Mouse (Mus musculus): ENCODE results near the gene Mybphl. TPM values are rescaled to one million over a fixed set of nuclear protein-coding genes. Genes with fewer than 3 reads are reported as not detected.

The Mybphl gene
- total and polyA plus RNA-seq, 2 experiments from 2014 or later, result 0.11 TPM; not detected in 1

DNA sequence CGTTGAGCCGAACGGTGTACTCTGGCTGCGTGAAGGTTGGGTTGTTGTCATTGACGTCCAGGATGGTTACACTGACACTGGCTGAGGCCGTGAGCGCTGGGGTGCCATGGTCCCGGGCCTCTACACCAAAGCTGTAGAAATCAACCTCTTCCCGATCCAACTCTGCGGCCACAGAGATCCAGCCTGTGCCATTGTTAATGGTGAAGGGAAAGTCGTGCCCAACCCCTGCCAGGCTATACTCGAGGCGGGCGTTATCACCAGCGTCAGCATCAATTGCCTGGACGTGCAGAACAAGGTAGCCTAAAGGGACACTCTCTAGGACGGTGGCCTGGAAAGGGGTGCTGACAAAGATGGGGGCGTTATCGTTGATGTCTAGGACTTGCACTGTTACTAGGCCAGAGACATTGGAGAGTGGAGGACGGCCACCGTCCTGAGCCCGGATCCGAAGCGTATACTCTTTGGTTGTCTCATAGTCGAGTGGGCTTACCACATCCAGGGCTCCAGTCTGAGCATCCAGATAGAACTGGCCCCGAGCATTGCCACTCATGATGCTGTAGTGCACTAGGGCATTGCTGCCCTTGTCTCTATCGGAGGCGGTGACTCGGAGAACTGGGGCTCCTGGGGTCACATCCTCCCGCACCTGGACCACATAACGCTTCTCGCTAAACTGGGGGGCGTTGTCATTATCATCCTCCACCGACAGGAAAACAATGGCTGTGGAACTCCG is 49.1 kb downstream of the Mybphl start:
- no peak for ATAC-seq
- Histone ChIP-seq H3K27ac (no peak overlapping the region), H3K4me1 (ENCODE audit: insufficient read depth, low read length) (peaks cover 40% of the 10 kb centered on the region), H3K27me3 (ENCODE audit: insufficient read depth, low read length) (no peaks in the 10 kb centered on the region), H3K4me3 (ENCODE audit: low read length) (no peak overlapping the region), H3K4me2 (ENCODE audit: low read depth, low read length) (no peak overlapping the region), H3K9me3 (ENCODE audit: low read length) (no peaks in the 10 kb centered on the region), H3K36me3 (ENCODE audit: insufficient read depth, low read length) (peaks cover 17% of the 10 kb centered on the region; the same call in 1 of the 2 replicates), H3K9ac (replicated peaks; ENCODE audit: low read length) (no peak overlapping the region)
- WGBS, result 97% methylated on average over 35 of the region's 35 CpGs
- TF ChIP-seq CTCF (IDR thresholded peaks at IDR 0.05; ENCODE audit: low read depth), result no peak
- DNase-seq (ENCODE audit: low spot score), result no peak

DNA sequence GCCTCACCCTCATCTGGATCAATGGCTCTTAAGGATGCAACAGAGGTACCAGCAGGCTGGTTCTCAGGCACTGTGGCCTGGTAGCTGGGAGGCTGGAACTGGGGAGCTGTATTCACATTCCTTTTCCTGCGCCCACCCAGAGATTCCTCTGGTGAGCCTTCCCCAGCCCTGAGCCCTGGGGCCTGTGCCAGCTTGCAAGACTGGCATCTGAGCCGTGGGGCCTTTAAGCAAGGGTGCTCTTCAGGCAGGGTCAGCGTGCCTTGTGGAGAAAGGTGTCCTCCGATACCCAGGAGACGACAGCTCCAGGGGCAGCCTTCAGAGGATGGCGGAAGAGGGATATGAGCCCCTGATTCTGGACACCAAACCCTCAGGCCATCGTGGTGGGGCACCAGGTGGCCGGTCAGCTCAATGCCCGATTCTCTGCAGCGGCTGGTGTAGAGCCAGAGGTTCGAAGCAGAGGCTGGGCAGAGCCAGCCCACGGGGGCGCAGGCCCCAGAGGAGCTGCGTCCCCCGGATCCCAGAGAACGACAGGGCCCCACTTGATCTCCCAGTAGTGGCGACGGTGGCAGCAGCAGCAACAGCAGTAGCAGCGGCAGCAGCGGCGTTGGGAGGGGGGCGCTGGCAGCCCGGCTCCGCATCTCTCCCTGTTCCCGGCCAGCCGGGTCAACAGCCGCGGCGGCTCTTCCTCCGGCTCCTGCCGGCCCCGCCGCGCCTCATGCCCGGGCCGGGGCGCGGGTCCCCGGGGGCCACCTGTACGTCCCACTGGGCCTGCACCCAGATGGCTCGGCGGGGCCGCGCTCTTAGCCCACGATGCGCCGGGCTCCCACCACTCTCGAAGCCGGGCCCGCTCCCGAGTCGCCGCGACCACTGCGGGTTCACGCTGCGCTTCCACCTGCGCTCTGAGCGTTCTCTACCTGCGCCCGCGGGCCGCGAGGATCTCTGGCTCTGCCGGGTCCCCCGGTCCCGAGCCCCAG is 50.4 kb downstream of the Mybphl start, which contains the start of gene Celsr2:
Gene Celsr2, minus strand, starts transcription at position 696 of the 974 bp plus-strand sequence.
- Histone ChIP-seq H3K27ac (peak within 1 kb of the TSS; percentile 92), H3K4me1 (ENCODE audit: insufficient read depth, low read length) (peaks cover 30% of the 10 kb centered on the region)
- peak; percentile 36 for ATAC-seq

DNA sequence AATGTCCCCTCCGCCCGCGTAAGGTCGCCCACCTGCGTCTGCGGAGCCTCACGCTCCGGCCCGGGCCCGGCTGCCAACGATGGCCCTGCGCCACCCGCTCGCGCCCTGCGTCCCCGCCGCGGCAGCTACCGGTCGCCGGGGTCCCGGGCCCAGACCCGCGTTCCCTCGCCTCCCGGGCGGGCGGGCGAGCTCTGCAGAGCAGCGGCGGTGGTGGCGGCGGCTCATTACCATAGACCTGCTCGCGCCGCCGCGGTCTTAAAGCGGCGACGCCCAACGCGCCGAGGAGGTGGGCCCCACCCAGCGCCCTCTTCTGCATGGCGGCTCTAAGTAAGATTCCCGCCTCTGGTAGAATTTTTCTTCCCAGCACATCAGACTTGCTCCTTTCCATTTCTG is 51.1 kb downstream of the Mybphl start:
- peak; percentile 95 for DNase-seq (ENCODE audit: low spot score)
- Histone ChIP-seq H3K9ac (replicated peaks; ENCODE audit: low read length) (peak overlapping the region; percentile 92), H3K4me2 (ENCODE audit: low read depth, low read length) (peak overlapping the region; percentile 85), H3K4me3 (ENCODE audit: low read length) (peak overlapping the region; percentile 73), H3K36me3 (ENCODE audit: insufficient read depth, low read length) (peaks cover 17% of the 10 kb centered on the region; the same call in 1 of the 2 replicates), H3K27ac (peak overlapping the region; percentile 92), H3K27me3 (ENCODE audit: insufficient read depth, low read length) (no peaks in the 10 kb centered on the region), H3K4me1 (ENCODE audit: insufficient read depth, low read length) (peaks cover 24% of the 10 kb centered on the region), H3K9me3 (ENCODE audit: low read length) (no peaks in the 10 kb centered on the region)
- under 1% methylated on average over 40 of the region's 48 CpGs for WGBS
- ATAC-seq, result peak; percentile 82
- no peak for TF ChIP-seq CTCF (IDR thresholded peaks at IDR 0.05; ENCODE audit: low read depth)

More for the DNA sequence above, 50.4 kb downstream of the Mybphl start, which contains the start of gene Celsr2:
- peak within 1 kb of the TSS; percentile 85 for H3K4me2 ChIP-seq (ENCODE audit: low read depth, low read length)
- 3% methylated on average over 44 of the region's 67 CpGs for WGBS
- H3K36me3 ChIP-seq (ENCODE audit: insufficient read depth, low read length), result peaks cover 17% of the 10 kb centered on the region; the same call in 1 of the 2 replicates
- H3K4me3 ChIP-seq (ENCODE audit: low read length), result peak within 1 kb of the TSS; percentile 73
- TF ChIP-seq CTCF (IDR thresholded peaks at IDR 0.05; ENCODE audit: low read depth), result no peak
- H3K9ac ChIP-seq (replicated peaks; ENCODE audit: low read length), result peak within 1 kb of the TSS; percentile 92
- no peaks in the 10 kb centered on the region for H3K9me3 ChIP-seq (ENCODE audit: low read length)
- DNase-seq (ENCODE audit: low spot score), result peak; percentile 67
- no peaks in the 10 kb centered on the region for H3K27me3 ChIP-seq (ENCODE audit: insufficient read depth, low read length)

DNA sequence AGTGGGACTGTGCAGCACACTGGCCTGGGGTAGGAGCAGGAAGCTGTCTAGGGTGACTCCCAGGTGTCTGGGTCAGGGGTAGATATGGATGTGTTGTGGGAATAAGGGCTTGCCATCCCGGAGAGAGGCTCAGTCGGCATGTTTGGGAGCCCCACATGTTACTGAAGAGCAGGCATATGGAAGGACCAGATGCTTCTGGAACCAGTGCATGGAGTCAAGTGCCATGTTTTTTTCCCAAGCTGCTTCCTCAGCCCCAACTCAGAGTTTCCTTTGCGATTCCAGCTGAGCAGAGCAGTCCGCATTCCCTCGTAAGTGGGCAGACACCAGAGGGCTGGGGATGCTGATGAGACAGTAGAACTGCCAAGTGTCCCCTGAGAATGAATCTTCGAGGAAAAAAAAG is 58.3 kb downstream of the Mybphl start:
- ATAC-seq, result 0 out of 2 replicates have a peak, but pooled peaks have one; percentile 6
- H3K27ac ChIP-seq, result no peak overlapping the region
- no peak for TF ChIP-seq CTCF (IDR thresholded peaks at IDR 0.05; ENCODE audit: low read depth)
- H3K9ac ChIP-seq (replicated peaks; ENCODE audit: low read length), result peak overlapping the region; percentile 21; the same call in 1 of the 2 replicates
- DNase-seq (ENCODE audit: low spot score), result peak; percentile 19
- 14% methylated on average over 6 of the region's 6 CpGs for WGBS
- H3K4me1 ChIP-seq (ENCODE audit: insufficient read depth, low read length), result peaks cover 20% of the 10 kb centered on the region
- no peaks in the 10 kb centered on the region for H3K27me3 ChIP-seq (ENCODE audit: insufficient read depth, low read length)
- H3K4me3 ChIP-seq (ENCODE audit: low read length), result no peak overlapping the region
- H3K4me2 ChIP-seq (ENCODE audit: low read depth, low read length), result peak overlapping the region; percentile 53; the same call in 1 of the 2 replicates
- peaks cover 21% of the 10 kb centered on the region for H3K36me3 ChIP-seq (ENCODE audit: insufficient read depth, low read length)
- no peaks in the 10 kb centered on the region for H3K9me3 ChIP-seq (ENCODE audit: low read length)

DNA sequence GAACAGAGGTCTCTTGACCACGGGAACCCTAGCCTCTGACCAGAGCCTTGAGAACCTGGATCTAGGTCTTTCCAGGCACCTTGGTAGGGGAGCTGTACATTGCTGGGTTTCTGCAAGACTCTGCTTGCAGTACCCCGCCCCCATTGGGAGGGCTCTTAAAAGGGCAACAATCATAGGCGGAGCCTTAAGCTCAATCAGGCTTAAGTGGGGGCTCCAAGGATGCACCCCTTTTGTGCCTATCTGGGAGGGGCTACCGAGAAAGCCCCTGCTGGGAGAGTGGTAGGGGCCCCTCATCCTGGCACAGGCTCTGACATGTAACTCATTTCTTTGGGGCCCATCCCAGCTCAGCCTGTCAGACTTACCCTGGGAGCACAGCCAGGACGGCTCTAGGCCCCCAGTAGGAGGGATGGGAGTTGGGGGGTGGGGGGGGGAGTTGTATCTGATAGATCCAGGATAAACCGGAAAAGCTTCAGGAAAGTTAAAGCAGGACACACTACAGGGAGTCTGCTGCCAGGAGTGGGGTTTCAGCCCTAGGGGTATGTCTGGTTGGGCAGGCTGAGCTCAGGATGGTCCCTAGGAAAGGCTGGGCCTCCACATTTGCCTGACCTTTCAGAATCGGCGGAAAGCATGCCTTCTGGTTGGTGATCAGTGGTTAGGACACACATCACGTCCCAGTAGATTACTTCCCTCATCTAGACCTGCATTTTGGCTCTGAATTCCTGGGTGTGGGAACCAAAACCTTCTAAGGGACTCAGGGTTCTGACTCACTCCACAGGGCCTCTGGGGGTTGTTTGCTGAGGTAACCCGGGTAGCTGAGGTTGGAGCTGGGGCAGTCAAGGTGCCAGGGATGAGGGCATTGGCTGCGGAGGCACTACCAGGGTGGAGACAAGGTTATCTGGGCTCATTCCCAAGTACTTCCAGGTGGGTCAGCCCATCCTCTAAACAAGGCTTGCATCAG is 59.4 kb downstream of the Mybphl start:
- H3K4me1 ChIP-seq (ENCODE audit: insufficient read depth, low read length), result peaks cover 20% of the 10 kb centered on the region
- no peaks in the 10 kb centered on the region for H3K9me3 ChIP-seq (ENCODE audit: low read length)
- 17% methylated on average over 11 of the region's 11 CpGs for WGBS
- peak overlapping the region; percentile 21; the same call in 1 of the 2 replicates for H3K9ac ChIP-seq (replicated peaks; ENCODE audit: low read length)
- H3K36me3 ChIP-seq (ENCODE audit: insufficient read depth, low read length), result peaks cover 32% of the 10 kb centered on the region
- peak overlapping the region; percentile 53 for H3K4me2 ChIP-seq (ENCODE audit: low read depth, low read length)
- DNase-seq (ENCODE audit: low spot score) (peak; percentile 83), ATAC-seq (peak; percentile 78)
- no peak for TF ChIP-seq CTCF (IDR thresholded peaks at IDR 0.05; ENCODE audit: low read depth)
- peak overlapping the region; percentile 16; the same call in 1 of the 2 replicates for H3K4me3 ChIP-seq (ENCODE audit: low read length)
- no peaks in the 10 kb centered on the region for H3K27me3 ChIP-seq (ENCODE audit: insufficient read depth, low read length)
- H3K27ac ChIP-seq, result peak overlapping the region; percentile 51; the same call in 1 of the 2 replicates

All from hindbrain, postnatal 0 days (tissue).